Mouse (Mus musculus) regulatory T cell (primary cell): ENCODE data around the gene Sft2d1.
"Not testable (repeated sequence)": the region's sequence is repeated elsewhere in the genome, so short reads cannot be mapped to it uniquely, and the experiment has no call there.

Source experiments
- in situ Hi-C: fragments of 300-600 bp; cut with MboI, MseI; formaldehyde crosslinking; loops from one replicate; pipeline ENCODE4 v1.15.1; 2025; ENCODE audit warnings: high pct_unique_total_duplicates

Sft2d1 gene

DNA sequence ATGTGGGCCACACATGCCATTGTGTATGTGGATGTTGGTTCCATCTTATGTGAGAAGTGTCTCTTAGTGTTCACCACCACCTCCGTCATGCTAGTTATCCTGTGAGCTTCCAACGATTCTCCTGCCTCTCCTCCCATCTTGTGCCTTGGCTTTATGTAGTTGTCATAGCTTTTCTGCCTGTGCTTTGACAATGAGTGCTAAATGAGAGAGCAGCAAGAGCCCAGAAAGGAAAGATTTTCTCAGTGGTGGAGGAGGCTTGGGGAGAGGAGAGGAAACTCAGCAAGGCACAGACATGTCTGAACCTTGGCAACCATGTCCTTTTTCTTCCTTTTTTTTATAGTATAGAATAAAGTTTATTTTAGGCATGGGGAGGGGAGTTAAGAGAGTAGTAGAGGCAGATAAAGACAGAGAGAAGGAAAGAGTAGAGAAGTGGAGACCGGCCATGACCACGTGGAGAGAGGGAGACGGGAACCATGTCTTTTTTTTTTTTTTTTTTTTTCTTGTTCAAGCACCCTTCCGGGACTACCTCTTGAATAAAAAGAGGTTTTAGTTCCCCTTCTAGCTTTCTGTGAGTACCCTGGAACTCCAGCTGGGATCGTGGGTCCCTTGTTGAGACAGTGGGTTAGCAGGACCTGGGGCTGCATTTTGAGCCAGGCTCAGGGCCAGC, 8.0 kb upstream of the Sft2d1 start:
- in situ Hi-C loops = loop anchor here (5.0 kb wide), 1 partner anchor 106 kb away; no protein-coding TSS in a partner anchor

DNA sequence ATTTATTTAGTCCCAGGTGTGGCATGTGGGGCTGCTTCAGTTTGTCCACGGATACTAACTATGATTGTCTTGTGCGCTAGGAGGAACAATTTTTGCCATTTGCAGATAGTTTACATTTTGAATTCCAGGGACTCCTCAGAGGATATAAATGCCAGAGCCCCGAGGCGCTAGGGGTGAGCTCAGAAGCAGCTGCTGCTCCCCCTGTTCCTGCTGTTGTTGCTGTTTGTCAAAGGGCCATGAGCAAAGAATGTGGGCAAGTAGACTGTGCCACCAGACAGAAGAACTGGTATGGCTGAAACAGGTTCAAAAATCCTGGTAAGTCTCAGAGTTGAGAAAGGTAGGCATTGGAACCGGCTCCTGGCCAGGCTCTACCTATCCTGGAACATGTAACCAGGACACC, 7.2 kb upstream of the Sft2d1 start:
- in situ Hi-C loops = loop anchor here (5.0 kb wide), 1 partner anchor 106 kb away; no protein-coding TSS in a partner anchor

DNA sequence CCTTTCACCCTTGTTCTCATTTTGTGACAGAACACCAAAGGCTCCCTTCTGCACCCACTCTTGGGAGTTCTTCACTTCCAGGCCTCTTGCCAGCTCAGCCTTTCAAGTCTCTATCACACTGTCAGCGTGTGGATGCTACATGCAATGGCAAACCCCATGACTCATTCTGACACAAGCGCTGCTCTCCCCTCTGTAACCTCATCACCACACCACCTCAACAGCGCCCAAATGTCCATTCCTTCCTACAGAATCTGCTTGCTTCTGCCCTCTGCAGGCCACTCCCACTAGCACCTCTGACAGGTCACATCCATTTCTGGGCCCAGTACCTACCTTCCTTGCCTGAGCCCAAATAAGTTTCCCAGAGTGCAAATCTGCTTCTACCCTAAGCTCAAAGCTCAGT, 5.1 kb upstream of the Sft2d1 start:
- in situ Hi-C loops = loop anchor here (5.0 kb wide), 1 partner anchor 44 kb away; no protein-coding TSS in a partner anchor

DNA sequence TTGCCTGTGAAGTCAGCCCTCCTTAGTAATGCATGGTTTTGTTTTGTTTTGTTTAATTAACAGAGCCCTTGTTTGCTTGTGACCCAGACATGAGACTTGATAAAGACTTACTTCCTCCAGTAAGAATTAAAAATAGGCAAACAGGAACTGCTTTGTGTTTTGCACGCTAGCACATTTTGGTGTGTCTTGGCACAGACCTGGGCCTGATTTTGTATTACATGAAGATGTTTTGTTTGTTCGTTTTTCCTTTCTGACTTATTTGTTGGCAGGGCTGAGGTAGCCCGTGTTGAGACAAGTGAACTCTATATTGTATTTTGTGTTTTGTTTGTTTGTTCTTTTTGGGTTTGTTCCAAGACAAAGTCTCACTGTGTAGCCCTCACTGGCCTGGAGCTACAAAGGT, 849 bp downstream of the Sft2d1 start:
- in situ Hi-C loops = no loop called here

DNA sequence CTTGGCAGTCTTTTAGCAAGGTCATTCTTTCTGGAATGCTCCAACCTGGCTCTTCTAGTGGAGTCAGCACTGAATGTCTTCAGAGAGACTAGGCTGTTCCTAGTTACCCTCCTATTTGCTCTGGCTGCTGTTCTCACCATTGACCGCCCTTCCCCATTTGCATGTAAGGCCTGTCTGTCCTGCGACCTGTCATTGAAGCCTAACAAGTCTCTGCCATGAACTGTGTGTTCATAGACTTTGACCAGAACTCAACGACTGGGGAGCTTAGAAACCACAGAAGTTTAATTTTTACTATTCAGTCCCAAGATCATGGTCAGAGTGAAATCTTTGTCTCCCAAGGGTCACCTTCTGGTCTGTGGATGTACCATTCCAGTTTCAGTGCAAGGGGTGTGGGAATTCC, 3.1 kb downstream of the Sft2d1 start:
- in situ Hi-C loops = no loop called here

DNA sequence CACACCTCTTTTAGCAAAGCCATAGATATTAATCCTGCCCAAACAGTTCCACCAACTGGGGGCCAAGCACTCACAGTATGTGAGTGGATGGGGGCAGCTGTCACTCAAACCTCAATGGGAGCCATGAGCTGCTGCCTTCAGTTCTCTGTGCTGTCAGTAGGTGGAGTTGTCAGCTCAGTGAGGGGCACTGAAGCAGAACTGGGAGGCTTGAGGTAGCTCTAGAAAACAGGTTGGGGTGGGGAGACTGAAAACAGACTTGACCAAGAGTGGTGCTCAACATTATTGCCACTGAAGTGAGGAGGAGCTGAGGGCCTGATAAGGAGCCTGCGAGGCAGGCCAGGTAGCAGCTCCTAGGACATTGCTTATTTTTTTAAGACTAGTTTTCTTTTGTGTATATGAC, 5.3 kb downstream of the Sft2d1 start:
- in situ Hi-C loops = no loop called here

DNA sequence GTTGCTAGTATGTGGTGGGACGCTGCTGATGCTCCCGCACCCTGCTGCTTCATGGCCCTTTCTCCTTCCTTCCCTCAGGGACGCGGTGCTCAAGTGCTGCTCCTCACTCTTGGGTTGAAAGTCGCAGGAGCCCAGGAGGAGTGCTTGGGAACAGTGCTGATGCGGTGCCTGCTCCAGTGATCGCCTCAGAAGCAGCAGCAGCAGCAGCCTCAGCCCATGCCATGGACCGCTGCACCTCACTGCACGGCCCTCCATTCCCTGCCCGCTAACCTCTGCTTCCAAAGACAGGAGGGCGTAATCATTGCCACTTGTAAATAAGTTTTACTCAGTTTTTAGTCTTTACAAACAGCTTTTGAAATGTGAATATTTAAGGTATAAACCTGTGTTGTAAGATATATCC, 16.0 kb downstream of the Sft2d1 start:
- in situ Hi-C loops = not testable (repeated sequence)

DNA sequence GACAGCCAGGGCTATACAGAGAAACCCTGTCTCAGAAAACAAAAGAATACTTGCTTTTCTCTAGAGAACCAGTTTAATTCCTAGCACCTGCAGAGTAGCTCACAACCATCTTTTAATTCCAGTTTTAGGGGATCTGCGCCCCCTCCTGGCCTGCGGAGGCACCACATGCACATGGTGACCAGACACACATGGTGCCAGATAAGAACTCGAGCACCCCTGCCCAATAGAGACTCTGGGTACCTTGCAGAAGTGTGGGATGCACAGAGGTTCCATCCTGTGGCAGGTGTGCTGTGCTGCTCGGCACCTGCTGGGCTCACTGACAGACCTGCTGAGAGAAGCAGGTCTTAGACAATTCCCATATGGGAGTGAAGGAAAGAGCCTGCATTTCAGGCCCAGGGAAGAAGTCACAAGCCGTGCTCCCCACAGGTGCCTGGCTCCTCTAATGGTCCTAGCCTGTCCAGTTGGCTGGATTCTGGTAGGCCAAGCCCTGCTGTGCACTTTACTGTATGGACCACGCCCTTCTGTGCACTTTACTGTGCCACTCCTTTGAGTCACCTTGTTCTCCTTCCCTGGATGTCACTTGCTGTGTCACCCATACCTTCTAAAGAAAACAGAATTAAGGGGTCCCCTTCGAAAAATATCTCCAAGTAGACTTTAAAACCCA, 17.7 kb downstream of the Sft2d1 start:
- in situ Hi-C loops = no loop called here

DNA sequence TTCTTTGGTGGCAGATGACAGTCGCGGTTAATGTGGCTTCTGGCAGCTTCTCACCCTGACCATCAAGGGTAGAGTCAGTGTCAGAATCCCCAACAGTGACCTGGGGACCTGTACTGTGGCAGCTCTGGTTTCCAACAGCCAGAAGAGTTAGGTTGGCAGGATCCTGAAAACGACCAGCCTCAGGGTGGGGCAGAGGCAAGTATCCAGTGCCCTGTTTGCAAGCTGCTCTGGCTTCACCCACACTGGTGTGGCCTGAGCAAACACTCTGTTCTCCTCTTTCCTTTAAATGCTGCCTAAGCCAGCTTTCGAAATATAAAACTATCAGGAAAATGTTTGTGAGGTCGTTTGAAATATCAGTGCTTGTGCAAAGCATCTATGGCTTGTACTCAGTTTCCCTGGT, 19.7 kb downstream of the Sft2d1 start:
- in situ Hi-C loops = no loop called here

DNA sequence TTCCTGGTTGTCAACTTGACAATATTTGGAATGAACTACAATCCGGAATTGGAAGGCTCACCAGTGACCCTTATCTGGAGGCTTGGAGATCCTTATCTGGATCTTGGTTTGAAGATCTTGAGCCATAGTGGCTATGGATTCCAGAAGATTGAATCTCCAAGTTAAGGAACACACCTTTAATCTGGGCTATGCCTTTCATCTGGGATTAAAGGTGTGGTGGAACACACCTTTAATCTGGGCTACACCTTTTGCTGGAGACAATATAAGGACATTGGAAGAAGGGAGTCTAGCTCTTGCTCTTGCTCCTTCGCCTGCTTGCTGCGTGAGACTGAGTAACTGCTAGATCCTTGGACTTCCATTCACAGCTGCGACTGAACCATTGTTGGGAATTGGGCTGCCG, 26.3 kb downstream of the Sft2d1 start, which contains the start of gene Prr18:
TSS of gene Prr18 (plus strand) at position 301 of the 400 bp plus-strand sequence.
- in situ Hi-C loops = not testable (repeated sequence)

DNA sequence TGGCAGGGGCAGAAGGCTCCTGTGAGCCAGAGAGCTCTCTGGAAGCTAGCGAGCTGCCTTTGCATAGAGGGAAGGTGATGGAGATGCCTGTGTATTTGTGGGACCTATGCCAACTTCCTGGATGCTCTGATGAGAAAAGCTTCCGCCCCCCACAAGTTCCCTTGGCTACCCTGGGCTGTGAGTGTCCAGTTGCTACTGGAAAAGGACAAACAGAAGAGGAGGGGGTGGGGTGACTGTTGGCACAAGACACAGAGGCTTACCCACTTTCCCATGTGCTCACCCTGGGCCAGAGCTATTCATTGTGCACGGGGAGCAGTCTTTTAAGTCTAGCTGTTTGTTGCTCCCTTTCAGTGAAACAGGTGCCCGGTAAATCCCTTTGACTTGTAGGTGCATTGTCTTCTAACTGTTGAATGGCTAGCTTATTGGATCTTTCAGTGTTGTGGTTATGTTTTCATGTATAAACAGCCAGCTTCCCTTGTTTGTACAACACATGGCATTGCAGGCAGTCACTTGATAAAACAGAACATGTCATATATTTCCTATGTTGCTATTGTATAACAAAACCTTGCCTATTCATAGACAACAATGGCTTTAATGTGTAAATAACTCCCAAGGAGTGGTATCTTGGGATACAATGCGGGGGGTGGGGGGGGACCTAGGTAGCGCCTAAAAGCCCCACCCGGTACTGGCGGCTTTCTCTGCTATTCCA, 28.9 kb downstream of the Sft2d1 start:
- in situ Hi-C loops = no loop called here

DNA sequence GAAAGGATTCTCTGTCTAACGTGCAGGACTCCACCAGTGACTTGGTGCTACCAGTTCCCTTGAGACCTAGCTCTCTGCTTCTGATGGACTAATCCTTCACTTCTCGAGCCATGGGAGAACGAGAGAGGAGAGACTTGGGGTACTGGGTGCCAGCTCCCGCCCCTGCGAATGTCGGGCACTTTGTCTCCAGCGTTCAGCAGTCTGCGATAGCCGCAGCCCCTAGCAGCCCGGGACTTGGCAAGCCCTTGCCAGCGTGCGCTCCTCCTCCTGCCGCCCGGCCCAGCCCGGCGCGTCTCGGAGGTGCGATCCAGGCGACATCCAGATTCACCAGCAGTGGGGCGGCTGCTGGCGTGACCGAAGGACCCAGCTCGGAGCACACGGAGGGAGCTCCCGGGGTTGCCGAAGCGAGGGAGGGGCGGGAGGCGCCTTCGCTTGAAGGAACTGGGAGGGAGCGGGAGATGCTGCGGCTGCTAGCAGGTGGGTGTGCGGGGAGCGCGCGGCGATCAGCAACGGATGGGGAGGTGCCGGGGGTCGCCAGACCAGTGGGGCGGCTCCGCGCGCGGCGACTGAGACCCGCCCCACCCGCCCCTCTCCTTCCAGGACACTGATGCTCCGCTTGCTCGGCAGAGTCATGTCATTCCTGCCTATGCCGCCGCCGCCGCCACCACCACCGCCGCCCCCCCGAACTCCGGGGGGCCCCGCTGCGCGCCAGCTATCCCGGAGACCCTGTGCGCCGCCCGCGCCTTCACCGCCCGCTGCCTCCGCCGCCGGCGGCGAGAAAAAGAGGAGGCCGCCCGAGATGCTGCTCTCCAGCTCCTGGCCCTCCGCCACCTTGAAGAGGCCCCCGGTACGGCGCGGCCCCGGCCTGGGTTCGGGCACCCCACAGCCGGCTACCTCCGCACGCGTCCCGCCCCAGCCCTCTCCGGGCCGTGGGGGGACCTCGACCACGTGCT, 29.8 kb downstream of the Sft2d1 start:
- in situ Hi-C loops = no loop called here

DNA sequence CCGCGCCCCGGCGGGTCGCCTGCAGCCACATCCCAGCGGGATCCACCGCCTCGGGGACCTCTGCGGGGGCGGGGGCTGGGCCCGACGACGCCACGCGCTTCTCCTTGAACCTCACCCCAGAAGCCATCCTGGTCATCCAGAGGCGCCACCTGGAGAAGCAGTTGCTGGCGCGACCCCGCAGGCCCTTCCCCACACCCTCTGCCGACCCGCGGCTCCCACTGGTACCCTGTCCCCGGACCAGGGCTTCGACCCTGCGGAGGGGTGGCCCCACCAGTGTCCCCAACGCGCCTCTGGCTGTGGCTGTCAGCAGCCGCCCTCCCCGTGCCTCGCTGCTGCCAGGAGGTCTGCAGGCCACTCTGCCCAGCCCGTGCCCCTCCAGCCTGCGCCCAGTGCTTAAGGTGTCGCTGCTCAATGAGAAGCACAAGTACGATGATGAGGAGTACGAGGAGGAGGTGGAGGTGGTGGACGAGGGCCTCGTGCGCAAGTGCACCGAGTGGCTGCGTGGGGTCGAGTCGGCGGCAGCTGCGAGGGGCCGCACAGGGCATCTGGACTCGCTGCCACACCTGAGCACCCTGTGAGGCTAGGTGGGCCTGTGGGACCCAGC, 30.6 kb downstream of the Sft2d1 start:
- in situ Hi-C loops = no loop called here

DNA sequence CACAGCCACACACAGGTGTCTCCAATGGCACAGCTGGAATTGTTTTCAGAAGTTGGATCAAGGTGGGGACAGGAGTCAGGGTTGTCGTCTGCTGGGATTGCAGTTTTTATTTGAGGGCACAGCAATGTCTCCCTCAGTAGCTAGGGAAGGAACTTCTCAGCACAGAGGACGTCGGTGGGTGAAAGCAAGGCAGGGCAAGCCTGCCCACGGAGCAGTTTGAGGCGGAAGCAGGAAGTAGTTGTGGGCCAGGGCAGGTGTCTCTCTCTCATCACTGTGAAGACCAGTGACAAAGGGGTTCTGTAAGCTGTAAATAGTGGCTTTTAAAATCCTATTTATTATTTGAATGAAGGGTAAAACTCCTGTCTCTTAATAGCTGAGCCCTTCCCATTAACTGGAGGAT, 31.8 kb downstream of the Sft2d1 start:
- in situ Hi-C loops = no loop called here

DNA sequence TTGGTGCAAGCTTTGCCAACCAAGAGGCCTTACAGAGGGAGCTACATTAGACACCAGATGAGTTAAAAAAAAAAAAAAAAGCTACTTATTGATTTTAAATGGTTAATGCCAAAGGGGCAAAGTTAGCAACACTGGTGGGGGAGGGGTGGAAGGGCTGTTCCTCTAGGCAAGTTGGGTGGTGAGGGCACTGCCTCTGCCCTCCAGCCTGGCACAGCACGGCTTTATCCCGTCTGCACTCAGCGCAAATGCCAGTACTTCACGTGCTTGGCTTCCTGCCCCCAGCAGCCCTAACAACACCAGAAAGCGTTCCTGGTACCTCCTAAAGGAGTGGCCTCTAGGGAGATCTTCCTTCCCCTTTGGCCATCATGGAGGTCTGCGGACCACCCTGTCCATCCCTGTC, 32.5 kb downstream of the Sft2d1 start:
- in situ Hi-C loops = no loop called here

DNA sequence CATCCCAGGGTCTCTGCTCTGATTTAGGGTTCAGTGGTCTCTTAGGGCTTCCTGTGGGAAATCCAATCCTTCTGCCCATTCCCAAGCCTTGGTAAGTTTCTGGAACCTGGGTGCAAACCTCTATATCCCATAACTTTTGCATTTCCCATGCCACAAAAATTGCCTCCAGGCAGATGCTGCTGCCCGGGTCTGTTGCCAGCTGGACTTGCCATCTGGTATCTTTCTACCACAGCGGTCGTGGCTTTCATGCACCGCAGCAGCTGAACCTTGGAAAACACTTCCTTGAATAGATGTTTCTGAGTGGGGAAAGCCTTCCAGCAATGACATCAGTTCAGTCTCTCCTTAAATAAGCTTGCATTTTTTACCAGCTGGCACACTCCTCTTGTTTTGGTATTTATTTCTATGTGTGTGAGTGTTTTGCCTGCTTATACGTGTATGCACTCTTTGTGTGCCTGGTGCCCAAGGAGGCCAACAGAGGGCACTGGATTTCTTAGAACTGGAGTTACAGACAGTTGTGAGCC, 36.9 kb downstream of the Sft2d1 start:
- in situ Hi-C loops = no loop called here

DNA sequence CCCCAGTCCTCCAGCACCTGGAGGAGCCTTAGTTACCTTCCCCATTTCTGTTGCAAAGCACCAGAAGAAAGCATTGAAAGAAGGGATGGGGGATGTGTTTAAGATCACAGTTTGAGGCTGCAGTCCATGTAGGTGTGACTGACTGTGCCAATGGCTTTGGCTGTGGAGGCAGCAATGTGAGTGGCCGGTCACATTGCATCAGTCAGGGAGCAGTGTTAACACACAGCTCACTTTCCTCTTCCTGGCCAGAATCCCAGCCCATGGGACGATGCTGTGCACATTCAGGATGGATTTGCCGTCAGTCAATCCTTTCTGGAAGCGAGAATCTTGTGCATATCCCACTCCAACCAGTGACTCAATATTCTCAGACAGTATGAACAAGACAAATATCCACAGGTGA, 38.0 kb downstream of the Sft2d1 start:
- in situ Hi-C loops = no loop called here

DNA sequence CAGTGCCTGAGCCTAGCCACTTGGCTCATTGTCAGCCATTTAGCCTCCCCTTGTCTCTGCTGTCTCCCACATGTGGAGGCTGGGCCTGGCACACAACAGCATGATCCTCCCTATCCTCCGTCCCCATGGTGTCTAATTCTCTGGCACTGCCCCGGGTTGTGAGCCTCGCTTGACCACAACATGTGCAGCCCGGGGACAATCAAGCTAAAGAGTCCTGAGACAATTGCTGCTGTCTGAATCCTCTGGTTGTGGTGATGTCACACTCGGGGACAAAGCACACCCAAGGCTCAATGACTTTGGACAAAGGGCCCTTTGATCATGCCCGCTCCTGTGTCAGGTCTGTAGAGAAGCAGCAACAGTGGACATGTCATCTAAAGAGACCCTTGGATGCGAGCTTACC, 40.2 kb downstream of the Sft2d1 start:
- in situ Hi-C loops = no loop called here

DNA sequence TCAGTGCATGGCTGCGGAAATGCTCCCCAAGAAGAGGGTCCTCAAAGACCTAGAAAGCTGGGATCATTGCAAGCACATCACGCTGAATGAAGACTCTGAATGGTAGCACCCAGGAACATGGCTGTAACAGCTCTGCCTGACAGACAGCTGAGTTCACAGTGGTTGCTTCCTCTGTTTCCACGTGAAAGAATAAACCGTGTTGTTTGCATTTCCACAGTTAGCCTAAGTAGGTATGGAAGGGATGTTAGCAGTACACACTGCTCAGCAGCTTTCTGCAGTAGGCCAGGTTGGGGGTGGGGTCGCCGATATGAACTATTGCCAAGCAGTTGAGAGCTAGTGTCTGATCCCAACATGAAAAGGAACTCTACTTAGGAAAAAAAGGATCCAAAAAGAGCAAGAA, 44.8 kb downstream of the Sft2d1 start, which contains the start of gene T2:
TSS of gene T2 (plus strand) at position 301 of the 400 bp plus-strand sequence.
- in situ Hi-C loops = no loop called here

DNA sequence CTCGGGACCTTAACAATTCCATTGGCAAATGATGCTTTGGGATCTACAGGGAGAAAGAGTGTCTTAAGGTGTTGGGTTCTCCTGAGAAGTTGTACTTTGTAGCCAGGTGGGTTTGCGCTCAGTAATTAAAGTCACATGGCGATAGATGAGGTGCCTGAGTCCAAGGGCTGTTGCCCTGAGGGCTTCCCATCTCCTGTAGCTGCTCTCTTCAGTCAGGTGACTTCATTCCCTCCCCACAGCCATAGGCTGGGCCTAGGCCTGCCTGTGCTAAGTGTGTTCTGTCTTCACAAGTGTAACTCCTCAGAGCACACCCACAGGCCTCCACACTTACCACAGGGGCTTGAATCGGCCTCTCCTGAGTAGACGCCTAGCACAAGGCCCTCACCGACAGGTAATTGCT, 46.6 kb downstream of the Sft2d1 start:
- in situ Hi-C loops = no loop called here

DNA sequence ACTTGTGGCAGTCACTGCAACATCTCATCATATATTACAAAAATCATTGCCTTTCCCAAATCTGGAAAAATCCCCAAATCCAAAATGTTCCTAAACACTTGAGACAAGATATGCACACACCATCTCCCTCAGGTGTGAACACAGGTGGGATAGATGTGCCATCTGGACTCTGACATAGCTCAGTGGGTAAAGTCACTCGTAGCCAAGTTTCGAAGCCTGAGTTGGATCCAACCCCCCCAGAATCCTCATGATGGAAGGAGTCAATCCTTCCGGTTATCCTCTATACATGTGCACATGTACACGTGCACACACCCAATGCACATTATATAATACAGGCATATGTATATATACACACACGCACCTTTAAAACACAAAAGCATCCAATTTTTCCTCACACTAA, 50.0 kb downstream of the Sft2d1 start:
- in situ Hi-C loops = no loop called here
